Mouse (Mus musculus): Measurements from ENCODE around the gene Pitx1.

The Pitx1 gene

DNA sequence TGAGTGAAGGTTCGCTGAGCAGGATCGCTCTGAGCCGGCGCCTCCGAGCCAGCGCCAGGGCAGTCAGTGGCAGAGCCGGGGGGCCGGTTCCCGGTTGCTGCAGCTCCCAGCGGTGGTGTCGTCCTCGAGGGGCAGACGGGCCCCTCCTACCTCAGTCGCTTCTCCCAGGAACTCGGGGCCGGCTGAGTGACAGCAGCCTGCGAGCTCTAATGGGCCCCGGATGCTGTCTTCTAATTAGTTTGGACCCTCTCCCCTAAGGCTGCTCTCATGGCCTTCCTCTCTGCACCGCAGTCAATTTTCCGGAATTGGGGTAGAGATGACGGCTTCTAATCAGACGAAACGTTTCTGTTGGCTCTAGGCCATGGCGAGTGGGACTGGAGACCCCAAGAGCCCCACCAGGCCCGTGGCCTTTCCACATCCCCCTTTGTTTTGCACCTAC, 4.3 kb downstream of the Pitx1 start:
- in situ Hi-C loops (cut with MboI; ENCODE audit: low sequenced_read_pairs): no loop called here

DNA sequence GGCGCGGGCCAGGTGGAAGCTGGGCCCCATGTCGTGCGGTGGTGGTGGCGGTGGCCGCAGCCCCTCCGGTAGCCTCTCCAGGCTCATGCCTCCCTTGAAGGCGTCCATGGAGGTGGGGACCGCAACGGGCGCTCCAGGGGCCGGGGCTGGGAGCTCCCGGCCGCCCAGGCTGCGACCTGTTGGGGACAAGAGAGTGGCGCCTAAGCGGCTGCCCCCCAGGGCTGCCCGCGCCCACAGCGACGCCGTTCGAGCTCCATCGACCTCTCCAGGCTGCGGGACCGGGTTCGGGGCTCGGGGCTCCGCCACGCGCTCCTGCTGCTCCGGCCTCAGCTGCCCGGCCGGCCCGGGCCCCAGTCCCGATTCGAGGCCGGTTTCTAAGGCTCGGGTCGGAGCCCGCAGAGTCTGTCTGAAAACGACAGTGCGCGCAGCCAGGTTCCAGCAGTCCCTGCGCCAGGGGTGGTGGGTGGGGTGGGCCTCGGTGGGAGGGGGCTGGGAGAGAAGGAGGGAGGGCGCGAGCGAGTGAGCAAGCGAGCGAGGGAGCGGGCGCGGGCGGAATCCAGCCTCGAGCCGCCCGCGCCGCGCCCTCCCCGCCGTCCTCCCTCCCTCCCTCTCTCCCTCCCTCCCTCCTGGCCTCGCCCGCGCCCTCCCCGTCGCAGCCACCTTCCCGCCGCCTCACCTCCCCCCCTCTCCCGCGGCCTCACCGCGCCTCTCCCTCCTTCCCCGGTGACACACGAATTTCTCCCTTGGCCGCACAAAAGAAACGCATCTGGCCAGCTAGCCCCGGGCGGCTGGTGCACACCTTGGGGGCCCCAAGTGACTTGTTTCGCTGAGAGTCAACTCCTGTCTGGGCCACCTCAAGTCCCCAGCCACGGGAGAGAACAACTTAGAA, 4.9 kb downstream of the Pitx1 start:
- in situ Hi-C loops (cut with MboI; ENCODE audit: low sequenced_read_pairs): no loop called here

DNA sequence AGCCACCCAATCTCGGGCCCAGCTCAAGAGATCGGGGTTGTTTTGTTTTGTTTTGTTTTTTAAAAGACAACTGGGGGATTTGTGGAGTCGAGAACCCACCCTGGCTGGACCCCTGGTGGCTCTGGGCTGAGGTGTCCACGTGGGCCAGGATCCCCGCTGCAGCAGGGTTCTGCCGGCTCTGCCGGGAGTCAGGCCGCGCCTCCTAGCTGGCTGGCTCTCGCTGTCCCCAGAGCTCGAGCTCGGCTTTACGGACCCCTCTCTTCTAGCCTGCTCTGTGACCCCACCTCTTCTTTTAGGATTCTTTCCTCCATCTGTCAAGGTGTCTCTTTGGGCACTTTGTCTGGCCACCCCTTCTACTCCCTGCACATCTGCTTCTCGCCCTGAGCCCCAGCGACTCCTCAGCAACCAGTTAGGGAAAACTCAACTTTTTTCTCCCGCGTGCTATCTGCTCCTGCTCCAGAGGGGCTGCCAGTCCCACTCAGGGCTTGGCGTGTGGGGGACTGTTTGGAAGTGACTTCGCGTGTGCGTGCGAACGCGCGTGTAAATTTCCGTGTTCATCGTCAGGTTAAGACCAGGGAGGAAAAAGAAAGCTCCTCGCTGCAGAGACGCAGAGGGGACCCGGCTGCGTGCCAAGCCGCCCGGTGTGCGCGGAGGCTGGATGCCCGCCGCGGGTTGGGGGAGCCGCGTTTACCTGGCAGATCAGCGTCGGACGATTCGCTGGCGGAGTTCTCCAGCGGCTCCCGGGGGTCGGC, 5.7 kb downstream of the Pitx1 start:
- in situ Hi-C loops (cut with MboI; ENCODE audit: low sequenced_read_pairs): no loop called here

DNA sequence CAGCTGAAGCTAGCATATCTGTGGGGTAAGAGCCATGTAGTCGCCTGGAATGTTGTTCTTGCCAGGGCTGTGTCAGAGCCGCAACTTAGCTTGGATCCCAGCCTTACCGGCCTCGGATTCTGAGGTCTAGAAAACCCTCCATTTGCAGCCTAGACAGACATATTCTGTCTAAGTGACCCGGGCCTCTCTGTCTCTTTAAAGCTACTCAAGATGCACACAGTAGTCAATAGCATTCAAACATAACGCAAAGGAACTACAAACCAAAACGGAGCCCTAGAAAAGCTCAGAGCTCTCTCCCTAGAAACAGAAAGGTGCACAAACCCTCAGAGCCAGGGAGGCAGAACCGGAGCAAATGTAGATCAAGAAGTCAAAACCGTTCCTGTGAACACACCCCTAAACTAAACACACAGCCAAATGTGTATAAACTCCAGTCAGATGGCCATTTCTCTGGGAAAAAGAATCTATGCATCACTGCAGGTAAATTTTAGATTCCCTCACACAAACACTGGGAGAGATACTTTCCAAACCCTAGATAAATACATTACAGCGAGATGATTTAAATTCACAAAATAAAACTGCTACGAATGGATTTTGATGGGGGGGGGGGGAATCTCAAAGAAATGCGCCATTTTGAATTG, 6.9 kb downstream of the Pitx1 start:
- in situ Hi-C loops (cut with MboI; ENCODE audit: low sequenced_read_pairs): no loop called here

DNA sequence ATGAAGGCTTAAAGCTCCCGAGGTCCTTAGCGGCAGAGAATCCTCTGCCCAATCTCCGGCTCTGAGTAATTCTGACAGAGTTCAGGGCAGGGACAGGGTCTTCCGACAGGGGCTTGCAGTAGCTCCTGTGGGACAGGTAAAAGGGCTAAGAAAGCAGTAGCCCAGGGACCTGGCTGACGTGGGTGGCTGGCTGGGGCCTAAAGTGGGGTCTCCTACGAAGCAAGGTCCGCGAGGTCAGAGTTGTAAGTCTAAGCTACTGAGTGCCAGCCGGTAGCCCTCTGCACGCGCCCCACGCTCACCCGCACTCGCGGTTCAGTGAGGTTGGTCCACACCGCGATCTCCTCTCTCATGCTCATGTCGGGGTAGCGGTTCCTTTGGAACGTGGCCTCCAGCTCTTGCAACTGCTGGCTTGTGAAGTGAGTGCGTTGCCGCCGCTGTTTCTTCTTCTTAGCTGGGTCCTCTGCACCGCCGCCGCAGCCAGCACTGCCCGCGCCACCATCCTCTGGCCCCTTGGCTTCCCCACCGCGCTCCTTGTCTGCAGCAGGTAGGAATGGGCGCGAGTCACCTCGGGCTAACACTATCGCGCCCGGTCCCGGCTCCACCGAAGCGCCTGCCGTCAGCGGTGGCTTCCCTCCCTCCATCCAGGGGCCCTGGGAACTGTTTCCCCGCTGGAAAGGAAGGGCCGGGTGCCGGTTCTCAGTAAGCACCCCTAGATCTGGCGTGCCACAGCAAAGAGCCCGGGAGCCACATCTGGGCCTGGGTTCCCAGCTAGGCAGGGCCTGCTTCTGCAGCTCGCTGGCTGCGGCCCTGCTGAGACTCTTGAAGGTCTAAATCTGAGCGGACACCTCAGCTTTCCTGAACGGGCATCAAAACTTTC, 7.6 kb downstream of the Pitx1 start:
- in situ Hi-C loops (cut with MboI; ENCODE audit: low sequenced_read_pairs): no loop called here

DNA sequence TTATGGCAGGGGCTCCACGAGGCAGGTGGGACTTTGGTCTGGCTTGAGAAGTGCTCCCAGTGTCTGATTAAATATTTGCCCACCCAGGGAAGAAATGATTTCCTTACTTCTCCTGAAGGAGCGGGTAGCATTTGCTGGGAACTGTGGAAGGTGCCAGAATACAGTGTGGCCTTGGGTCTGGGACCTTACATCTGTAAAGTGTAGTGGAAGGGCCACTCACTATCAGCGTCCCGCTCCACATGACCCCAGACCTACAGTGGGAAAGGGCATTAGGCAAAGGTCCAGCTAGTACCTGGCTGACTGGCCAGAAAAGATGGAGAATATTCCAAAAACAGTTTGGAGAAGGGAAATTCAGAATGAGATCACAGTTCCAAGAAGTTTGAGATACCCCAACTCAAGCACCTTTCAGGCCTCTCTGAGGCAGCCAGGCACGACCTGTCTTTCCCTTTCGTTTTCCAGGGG, 8.3 kb downstream of the Pitx1 start:
- in situ Hi-C loops (cut with MboI; ENCODE audit: low sequenced_read_pairs): no loop called here

DNA sequence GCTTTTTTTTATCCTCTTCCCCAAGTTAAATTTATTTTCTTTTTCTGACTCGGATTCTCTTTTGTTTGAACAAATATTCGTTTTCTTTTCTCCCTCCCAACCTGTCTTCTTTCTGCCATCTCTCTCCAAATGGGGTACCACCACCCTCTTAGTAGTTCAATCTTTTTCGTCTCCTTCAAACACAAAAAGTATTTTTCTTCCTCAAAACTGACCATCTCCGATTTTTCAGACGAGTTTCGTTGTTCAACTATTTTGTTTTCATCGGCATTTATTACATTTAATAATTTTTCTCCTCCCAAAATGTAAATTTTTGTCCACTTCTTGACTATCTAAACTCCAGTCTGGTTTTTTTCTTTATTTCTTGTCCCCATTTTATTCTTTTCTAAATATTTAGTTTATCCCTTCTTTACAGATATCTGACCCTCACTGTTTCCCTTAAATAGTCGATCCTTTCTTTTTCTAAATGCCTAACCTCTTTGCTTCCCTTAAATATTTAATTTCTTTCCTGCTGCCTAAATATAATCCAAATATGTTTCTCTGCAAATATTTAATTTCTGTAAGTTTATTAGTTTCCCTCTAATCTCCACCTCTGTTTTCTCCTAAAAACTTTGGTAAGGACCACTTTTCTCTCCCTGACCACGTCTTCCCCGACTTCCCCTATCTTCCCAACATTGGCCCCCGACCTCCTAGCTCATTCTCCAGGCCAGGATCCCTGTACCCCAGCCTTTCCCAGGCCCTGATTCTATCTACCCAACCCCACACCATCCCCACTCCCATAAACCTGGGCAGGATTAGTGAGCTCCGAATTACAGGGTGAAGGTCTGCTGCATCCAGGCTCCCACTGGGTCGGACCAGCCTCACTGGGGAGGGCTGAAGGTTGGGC, 9.0 kb downstream of the Pitx1 start:
- in situ Hi-C loops (cut with MboI; ENCODE audit: low sequenced_read_pairs): no loop called here

DNA sequence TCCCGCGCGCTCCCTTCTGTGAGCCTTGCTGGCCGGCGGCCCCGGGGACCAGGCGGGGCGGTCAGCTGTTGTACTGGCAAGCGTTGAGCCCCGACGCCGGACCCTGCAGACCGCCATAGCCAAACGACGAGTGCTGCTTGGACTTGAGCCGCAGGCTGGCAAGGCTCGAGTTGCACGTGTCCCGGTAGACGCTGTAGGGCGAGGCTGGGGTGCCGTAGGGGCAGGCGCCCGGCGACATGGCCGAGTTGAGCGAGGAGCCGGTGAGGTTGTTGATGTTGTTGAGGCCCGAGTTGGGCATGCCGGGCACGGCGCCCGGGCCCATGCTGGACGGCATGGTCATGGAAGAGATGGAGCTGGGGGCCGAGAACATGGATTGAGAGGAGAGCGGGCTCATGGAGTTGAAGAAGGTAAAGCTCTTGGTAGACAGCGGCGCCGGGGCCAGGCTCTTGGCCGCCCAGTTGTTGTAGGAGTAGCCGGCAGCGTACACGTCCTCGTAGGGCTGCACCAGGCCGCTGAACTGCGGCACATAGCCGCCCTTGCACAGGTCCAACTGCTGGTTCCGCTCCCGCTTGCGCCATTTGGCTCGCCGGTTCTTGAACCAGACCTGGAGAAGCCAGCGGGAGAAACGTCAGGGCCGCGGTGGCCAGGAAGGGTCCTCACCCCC, 9.9 kb downstream of the Pitx1 start:
- in situ Hi-C loops (cut with MboI; ENCODE audit: low sequenced_read_pairs): no loop called here

DNA sequence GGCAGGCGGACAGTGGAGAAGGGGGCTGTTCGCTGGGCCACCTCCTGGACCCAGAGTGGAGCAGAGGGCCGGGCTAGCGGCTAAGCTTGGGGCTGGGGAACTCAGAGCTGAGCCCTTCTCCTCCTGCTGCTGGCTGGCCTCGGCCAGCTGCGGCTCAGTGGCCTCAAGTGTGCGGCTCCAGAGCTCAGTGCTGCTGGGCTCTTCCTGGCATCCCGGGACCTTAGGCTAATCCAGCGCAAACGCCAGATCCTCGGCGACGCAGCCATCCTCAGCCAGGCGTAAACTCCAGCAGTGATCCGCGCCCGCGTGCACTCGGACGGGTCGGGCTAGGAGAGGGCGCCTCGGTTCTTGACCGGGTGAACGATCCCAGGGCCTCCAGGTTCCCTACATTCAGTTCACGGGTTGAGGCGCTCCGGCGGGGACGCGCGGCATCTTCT, 10.7 kb downstream of the Pitx1 start:
- in situ Hi-C loops (cut with MboI; ENCODE audit: low sequenced_read_pairs): no loop called here

DNA sequence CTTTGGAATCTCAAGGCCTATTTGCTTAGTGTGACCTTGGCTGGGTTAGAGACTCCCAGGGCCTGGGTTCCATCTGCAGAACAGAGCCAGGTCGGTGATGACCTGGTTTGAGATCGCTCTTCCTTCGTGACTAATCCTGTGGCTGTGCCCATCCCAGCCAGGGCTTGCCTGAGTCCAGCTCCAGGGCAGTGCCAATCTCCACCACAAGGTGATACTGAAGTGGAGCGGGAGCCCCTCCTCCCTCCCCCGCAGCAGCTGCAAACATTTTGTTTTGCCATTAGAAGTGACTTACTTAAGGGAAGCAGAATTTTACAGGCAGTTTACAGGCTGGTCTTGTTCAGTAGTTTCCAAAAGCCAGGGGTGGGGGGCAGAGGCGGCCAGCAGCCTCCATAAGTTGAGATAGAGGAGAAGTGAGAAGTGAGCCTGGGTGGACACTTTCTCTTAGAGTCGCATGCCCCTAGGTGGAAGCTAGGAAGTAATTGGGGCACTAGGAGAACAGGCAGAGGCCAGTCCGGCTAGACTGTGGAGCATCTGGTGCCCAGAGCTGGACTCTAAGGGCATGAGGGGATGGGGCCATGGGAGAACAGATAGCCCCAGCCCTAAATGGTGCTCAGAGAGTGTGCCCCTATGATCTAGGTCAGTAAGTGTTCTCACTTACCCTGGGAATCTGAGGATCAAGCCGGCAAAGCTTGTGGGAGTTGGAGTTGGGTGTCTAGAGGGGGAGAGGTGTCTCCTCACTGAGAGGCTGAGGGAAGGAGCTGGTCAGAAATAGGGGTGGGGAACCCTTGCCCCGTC, 11.6 kb downstream of the Pitx1 start:
- in situ Hi-C loops (cut with MboI; ENCODE audit: low sequenced_read_pairs): no loop called here

DNA sequence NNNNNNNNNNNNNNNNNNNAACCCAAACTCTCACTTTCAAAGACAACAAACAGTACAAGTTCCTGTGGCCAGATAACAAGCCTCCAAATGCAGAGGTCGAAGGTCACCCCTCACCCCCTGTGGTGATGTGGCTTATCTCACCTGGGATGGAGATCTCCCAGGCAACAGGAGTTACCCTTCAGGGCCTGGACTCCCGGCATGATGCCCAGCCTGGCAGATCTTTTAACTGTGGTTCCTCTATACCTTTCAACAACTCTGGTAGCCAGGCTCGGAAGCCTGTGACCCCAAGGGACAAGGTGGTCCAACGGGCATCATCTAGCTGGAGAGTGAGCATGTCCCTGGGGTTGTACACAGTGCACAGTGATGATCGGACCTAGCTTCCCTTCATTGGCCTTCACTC, 13.5 kb downstream of the Pitx1 start:
- in situ Hi-C loops (cut with MboI; ENCODE audit: low sequenced_read_pairs): no loop called here

DNA sequence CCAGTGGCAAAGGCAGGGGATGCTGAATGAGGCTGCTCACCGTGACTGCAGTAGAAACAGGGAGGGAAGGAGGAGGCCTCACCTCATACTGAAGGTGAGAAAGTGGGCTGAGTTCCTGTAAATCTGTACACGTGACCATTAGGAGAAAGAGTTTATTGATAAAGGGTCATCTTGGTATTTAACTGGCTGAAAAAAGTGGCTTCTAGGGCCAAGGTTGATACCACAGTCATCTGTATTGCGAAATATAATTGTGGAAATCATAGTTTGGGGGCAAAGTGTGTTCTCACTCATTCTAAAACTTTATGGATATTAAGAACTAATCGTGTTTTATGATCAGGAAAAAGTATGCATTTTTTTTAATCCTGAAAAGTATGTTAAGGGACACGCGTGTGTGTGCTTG, 21.2 kb downstream of the Pitx1 start:
- in situ Hi-C loops (cut with MboI; ENCODE audit: low sequenced_read_pairs): no loop called here

DNA sequence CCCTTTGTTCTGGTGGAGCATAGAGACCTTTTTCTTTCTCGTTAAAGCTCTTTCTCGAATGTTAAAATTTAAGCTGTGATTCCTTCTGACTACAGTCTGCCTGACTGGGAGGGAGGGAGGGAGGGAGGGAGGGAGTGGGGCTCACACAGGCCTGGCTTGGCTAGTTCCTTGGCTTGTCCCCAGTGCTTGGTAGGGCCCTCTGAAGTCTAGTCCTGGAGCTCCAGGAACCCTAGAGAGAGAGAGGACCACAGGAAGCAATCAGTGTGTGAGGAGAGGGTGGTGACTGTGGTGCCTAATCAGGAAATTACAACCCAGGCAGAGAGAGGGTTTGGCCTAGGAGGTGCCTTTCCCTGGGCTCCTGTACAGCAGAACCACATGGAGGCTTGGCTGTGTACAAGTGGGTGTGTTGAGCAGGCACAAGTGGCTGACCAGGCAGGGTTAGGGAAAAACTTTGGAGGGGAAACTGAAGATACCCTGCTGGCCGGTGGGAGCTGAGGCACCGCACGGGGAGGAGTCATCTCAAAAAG, 22.4 kb downstream of the Pitx1 start:
- in situ Hi-C loops (cut with MboI; ENCODE audit: low sequenced_read_pairs): no loop called here

DNA sequence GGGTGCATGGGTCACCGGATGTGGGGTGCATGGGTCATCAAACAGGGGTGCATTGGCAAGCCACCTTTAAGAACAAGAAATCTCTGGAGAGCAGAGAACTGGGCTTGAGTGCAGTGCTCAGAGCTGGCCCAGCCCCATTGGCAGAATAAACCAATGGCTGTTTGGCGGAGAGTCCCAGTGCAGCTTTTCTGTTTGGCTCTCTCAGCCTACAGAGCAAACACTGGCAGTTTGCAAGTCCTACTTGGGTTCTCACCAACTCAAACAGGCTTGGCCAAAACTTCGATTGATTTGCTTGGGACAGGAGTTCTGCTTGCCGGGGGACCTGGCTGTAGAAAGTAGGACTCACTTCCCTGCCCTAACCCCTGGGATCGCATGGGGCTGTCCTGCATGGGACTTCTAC, 25.0 kb downstream of the Pitx1 start:
- in situ Hi-C loops (cut with MboI; ENCODE audit: low sequenced_read_pairs): no loop called here

DNA sequence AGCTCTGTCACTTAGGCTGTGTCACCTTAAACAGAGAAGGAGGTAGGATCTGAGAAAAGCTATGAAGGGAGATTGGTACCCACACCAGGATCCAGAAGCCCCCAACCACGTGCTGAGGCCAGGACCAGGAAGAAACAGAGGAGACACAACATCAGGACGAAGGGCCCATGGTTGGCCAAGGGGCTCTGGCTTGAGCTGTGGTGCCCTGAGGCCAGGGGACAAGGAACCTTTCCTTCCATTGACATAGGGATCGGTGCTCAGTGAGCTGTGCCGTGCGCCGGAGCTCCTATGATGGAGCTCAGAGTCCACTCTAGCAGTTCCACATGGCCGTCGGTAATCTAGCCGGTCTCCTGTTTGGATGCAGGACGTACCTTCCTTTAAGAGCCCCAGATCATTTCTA, 26.3 kb downstream of the Pitx1 start:
- in situ Hi-C loops (cut with MboI; ENCODE audit: low sequenced_read_pairs): no loop called here

DNA sequence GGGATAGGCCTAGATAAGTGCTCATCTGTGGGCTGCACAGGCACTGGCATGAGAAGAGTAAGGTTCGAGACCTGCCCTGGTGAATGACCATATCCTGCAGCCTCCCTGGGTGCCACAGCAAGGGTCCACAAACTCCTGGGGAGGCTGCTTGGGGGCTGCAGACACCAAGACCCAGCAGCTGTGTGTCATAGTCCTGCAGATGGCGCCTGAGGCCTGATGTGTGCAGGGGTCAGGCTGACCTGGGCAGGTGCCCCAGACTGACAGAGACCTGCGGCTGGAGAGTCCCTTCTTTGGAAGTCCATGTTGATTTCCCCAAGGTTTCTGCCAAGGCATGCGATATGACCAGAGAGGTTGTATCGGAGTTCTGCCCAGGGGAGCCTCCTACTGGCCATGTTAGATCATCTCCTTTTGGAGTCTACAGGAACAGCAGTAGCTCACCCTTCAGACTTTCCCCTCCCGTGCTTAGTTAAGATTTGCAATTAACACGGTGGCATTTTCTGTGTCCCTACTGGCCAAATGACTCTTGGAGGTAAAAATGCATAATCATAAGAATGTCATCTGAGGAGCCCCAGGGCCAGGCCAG, 26.9 kb downstream of the Pitx1 start:
- in situ Hi-C loops (cut with MboI; ENCODE audit: low sequenced_read_pairs): no loop called here

DNA sequence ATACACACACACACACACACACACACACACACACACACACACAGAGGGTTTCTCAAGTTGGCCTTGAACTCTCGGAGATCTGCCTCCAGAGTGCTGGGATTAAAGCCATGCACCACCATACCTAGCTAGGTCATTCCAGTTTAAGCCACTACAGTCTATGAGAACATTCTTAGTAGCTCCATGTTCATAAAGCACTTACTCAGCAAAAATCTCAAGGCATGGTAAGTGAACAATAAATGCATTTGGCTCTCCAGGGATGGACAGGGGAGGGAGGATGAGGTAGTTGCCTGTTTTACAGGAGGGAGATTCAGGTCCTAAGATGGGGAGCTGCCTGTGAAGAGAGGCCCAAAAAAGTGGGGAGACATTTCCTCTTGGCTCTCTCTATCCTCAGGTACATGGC, 32.0 kb downstream of the Pitx1 start:
- in situ Hi-C loops (cut with MboI; ENCODE audit: low sequenced_read_pairs): no loop called here

DNA sequence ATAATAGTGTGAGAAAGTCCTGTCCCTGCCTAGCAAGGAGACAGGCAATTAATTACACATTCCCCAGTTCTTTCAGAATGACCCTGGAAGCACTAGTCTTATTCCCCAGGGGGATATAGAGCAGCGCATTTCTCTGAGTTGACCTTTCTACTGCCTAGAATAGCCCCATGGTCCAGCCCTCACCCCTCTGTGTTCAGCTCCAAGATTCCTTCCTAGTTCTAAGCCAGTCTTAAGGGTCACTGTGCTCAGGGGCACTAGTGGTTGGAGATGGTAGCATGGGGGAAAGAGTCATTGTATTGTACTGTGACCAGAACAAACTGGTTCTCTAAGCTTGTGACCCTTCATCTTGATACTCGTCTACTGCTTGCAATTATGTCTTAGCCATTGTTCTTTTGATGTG, 34.7 kb downstream of the Pitx1 start:
- in situ Hi-C loops (cut with MboI; ENCODE audit: low sequenced_read_pairs): no loop called here

Measured in CH12F3 (cell line).